In genomic region chr13:45389448-45390311, GRCm38 (mm10) we compare ENCODE assay signal across 8 mouse cellular contexts. TPM values are rescaled to one million over a fixed set of nuclear protein-coding genes. Genes with fewer than 3 reads are reported as not detected.
DNase-seq lines count a peak whose midpoint lies in the region; ATAC-seq and TF ChIP-seq lines count a peak whose summit lies in the region.

Mylip (plus strand) TSS chr13:45389742.

- TF ChIP-seq CTCF in cerebellum, adult 2 months (IDR thresholded peaks at IDR 0.05; ENCODE audit: borderline replicate concordance, insufficient read depth, low read depth, low read length), result peak; percentile 14; the same call in 1 of the 2 replicates
- peak; percentile 55 for TF ChIP-seq CTCF in forebrain, postnatal 0 days (IDR thresholded peaks at IDR 0.05; ENCODE audit: low read depth)
- TF ChIP-seq CTCF in layer of hippocampus, adult 2 months (conservative IDR thresholded peaks at IDR 0.05), result peak; percentile 71
- TF ChIP-seq CTCF in lung, adult 2 months (IDR thresholded peaks at IDR 0.05; ENCODE audit: insufficient read depth, low read length), result no peak

- no peaks in the 10 kb centered on the region for H3K9me3 ChIP-seq in forebrain, postnatal 0 days (ENCODE audit: low read length)
- H3K9me3 ChIP-seq in neural tube, embryonic 15.5 days (replicated peaks), result no peaks in the 10 kb centered on the region

- peak within 1 kb of the TSS; percentile 83 for H3K4me2 ChIP-seq in forebrain, postnatal 0 days (ENCODE audit: low read depth)
- peak within 1 kb of the TSS; percentile 95 for H3K4me2 ChIP-seq in neural tube, embryonic 15.5 days

- peak; percentile 100 for TF ChIP-seq POLR2A in cerebellum, adult 2 months (IDR thresholded peaks at IDR 0.05; ENCODE audit: borderline replicate concordance, insufficient read depth, low read length)
- TF ChIP-seq POLR2A in lung, adult 2 months (IDR thresholded peaks at IDR 0.05; ENCODE audit: borderline replicate concordance, extremely low read depth, low read depth, low read length), result peak; percentile 99

- peak; percentile 86 for DNase-seq in MEL-GATA-1-ER (ENCODE audit: extremely low read depth, low read depth)
- peak; percentile 99 for DNase-seq in cerebellum, adult 2 months
- DNase-seq in forebrain, postnatal 0 days, result peak; percentile 97
- DNase-seq in heart, postnatal 36 days, result peak; percentile 99
- peak; percentile 99 for DNase-seq in layer of hippocampus, adult 2 months (ENCODE audit: low spot score in 2 of 2)
- peak; percentile 99 for DNase-seq in lung, adult 2 months
- peak; percentile 98 for DNase-seq in testis, postnatal 10 days (ENCODE audit: low spot score)

- H3K27me3 ChIP-seq in cerebellum, adult 2 months (ENCODE audit: control insufficient read depth, insufficient read depth, low read length), result no peaks in the 10 kb centered on the region
- no peaks in the 10 kb centered on the region; the same call in none of the 2 replicates for H3K27me3 ChIP-seq in forebrain, postnatal 0 days (ENCODE audit: insufficient read depth, low read length)
- H3K27me3 ChIP-seq in neural tube, embryonic 15.5 days (replicated peaks), result no peaks in the 10 kb centered on the region

- no peaks in the 10 kb centered on the region for H3K4me1 ChIP-seq in cerebellum, adult 2 months (ENCODE audit: control insufficient read depth, insufficient read depth, low read length)
- peaks cover 21% of the 10 kb centered on the region; the same call in 1 of the 2 replicates for H3K4me1 ChIP-seq in forebrain, postnatal 0 days (ENCODE audit: insufficient read depth)
- peaks cover 4% of the 10 kb centered on the region; the same call in 1 of the 2 replicates for H3K4me1 ChIP-seq in lung, adult 2 months (ENCODE audit: control insufficient read depth, insufficient read depth, low read length)
- H3K4me1 ChIP-seq in neural tube, embryonic 15.5 days, result peaks cover 21% of the 10 kb centered on the region

- no peaks in the 10 kb centered on the region for H3K36me3 ChIP-seq in forebrain, postnatal 0 days (ENCODE audit: insufficient read depth)
- H3K36me3 ChIP-seq in neural tube, embryonic 15.5 days, result no peaks in the 10 kb centered on the region

- H3K9ac ChIP-seq in forebrain, postnatal 0 days, result peak within 1 kb of the TSS; percentile 72
- peak within 1 kb of the TSS; percentile 74 for H3K9ac ChIP-seq in neural tube, embryonic 15.5 days (replicated peaks)

- no peak within 1 kb of the TSS for H3K27ac ChIP-seq in cerebellum, adult 2 months (ENCODE audit: insufficient read depth, low read length)
- peak within 1 kb of the TSS; percentile 77 for H3K27ac ChIP-seq in forebrain, postnatal 0 days (ENCODE audit: low read depth, low read length)
- H3K27ac ChIP-seq in layer of hippocampus, adult 2 months, result peak within 1 kb of the TSS; percentile 95
- peak within 1 kb of the TSS; percentile 82 for H3K27ac ChIP-seq in neural tube, embryonic 15.5 days (replicated peaks)

- ATAC-seq in forebrain, postnatal 0 days, result peak; percentile 99
- peak; percentile 99 for ATAC-seq in neural tube, embryonic 15.5 days (ENCODE audit: low FRiP score)

- H3K4me3 ChIP-seq in cerebellum, adult 2 months (replicated peaks; ENCODE audit: insufficient read depth, low read depth, low read length), result peak within 1 kb of the TSS; percentile 69
- peak within 1 kb of the TSS; percentile 71 for H3K4me3 ChIP-seq in forebrain, postnatal 0 days (ENCODE audit: low read depth, low read length)
- peak within 1 kb of the TSS; percentile 97 for H3K4me3 ChIP-seq in layer of hippocampus, adult 2 months
- H3K4me3 ChIP-seq in lung, adult 2 months (replicated peaks; ENCODE audit: extremely low read depth, low read depth, low read length), result peak within 1 kb of the TSS; percentile 84
- peak within 1 kb of the TSS; percentile 75 for H3K4me3 ChIP-seq in neural tube, embryonic 15.5 days (replicated peaks)

- WGBS in cerebellum, adult 2 months, result under 1% methylated on average over 76 of the region's 81 CpGs
- 1% methylated on average over 80 of the region's 81 CpGs for WGBS in forebrain, postnatal 0 days
- WGBS in lung, adult 2 months, result under 1% methylated on average over 78 of the region's 81 CpGs
- WGBS in neural tube, embryonic 15.5 days, result under 1% methylated on average over 77 of the region's 81 CpGs

- intact Hi-C loops in heart, postnatal 36 days (cut with DNase I), result loop anchor here (2.0 to 5.0 kb wide), 4 partner anchors 53 to 359 kb away; no protein-coding TSS in a partner anchor

RNA-seq across cellular contexts. Expression of gene Mylip, which starts in this region (rescaled TPM):
- polyA plus RNA-seq in cerebellum, adult 2 months (2012; rRNA removed), result 10.6 and 11.2 TPM in 2 replicates
- 15.6 and 17.9 TPM in 2 replicates for total RNA-seq in forebrain, postnatal 0 days (2014; rRNA removed)
- polyA plus RNA-seq in forebrain, postnatal 0 days (2015; fragmentation: Nextera tagmentation; extraction: Ambion mirVana), result 1.7 and 3.8 TPM in 2 replicates
- 10 to 100 TPM; 19.1 to 25.7 TPM for total RNA-seq in heart, postnatal 36 days (2021)
- 10 to 100 TPM; 18.8 to 21.0 TPM for total RNA-seq in layer of hippocampus, adult 2 months (2021)
- polyA plus RNA-seq in lung, adult 2 months (2012; rRNA removed), result 19.1 and 27.1 TPM in 2 replicates
- 8.4 and 10.9 TPM in 2 replicates for polyA plus RNA-seq in neural tube, embryonic 15.5 days (2015; fragmentation: Nextera tagmentation; extraction: Ambion mirVana)
